Mouse (Mus musculus) bone marrow macrophage, adult 2 months (primary cell): ENCODE measurements around the gene Glrx. TPM values are rescaled to one million over a fixed set of nuclear protein-coding genes. Genes with fewer than 3 reads are reported as not detected.

Source experiments
- H3K27ac ChIP-seq: 2 replicates; pipeline ENCODE4 v1.5.1; 2012; ENCODE audit warnings: low read depth, low read length; ENCODE audit not compliant: insufficient read depth
- H3K4me1 ChIP-seq: 2 replicates; pipeline ENCODE4 v1.6.1; 2012; ENCODE audit warnings: low read length; ENCODE audit not compliant: control insufficient read depth, insufficient read depth
- H3K4me3 ChIP-seq: 2 replicates; pipeline ENCODE4 v1.5.1; 2012; ENCODE audit warnings: mild to moderate bottlenecking, low read length, moderate library complexity; ENCODE audit not compliant: insufficient read depth
- CTCF ChIP-seq: IDR thresholded peaks from 2 replicates; pipeline ENCODE4 v1.5.1; 2012; ENCODE audit warnings: low read depth, mild to moderate bottlenecking, low read length, moderate library complexity
- POLR2A ChIP-seq: IDR thresholded peaks from 2 replicates; pipeline ENCODE4 v1.6.1; 2012; ENCODE audit warnings: mild to moderate bottlenecking, low read depth, low read length, borderline replicate concordance
- polyA plus RNA-seq: library from polyadenylated mRNA; stranded (reverse); fragments of >200 nt; gene quantifications from 2 replicates; pipeline ENCODE4 v1.2.4, GENCODE M21; 2012; ENCODE audit not compliant: missing spikeins, insufficient read depth, insufficient read length

Gene Glrx
- polyA plus RNA-seq, 1 experiment = 121 TPM

DNA sequence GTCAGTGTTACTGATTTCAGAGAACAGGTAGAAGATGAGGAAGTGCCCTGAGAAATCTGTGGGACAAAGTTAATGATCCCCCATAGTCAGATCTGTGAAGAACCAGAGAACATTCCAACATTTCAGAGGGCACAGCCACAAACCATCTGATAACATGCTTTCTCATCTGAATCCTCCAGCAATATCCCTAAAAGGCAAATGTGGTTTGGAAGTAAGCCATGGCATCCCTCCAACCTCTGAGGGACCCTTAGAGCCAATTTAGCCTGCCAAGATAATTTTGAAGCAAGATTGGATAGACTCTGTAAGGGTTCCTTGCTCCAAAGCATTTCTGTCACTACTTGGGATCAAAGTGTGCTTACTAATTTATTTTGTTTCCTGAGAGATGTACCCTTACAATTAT lies 6.2 kb upstream of the Glrx start:
- Histone ChIP-seq H3K4me3 (no peak overlapping the region), H3K27ac (no peak overlapping the region), H3K4me1 (no peaks in the 10 kb centered on the region)
- TF ChIP-seq CTCF = no peak
- TF ChIP-seq POLR2A = no peak

DNA sequence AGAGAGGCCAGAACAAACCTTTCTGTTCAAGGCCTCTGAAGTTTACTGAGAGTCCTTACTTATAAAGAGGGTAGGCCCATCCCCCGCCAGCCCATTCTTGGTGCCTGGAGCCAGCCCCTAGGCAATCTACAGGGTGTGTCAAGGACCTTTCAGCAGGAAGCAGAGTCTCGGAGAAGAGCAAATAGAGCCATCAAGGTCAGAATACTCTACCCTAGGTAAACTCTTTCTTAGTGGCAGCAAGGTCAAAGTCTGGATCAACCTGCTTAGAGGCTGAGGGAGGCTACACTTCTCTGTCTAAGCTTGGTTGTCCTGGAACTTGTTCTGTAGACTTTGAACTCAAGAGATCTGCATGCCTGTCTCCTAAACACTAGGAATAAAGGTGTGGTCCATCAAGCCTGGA lies 4.2 kb upstream of the Glrx start:
- Histone ChIP-seq H3K4me3 (no peak overlapping the region), H3K4me1 (peaks cover 4% of the 10 kb centered on the region), H3K27ac (no peak overlapping the region)
- TF ChIP-seq CTCF (no peak), POLR2A (no peak)

DNA sequence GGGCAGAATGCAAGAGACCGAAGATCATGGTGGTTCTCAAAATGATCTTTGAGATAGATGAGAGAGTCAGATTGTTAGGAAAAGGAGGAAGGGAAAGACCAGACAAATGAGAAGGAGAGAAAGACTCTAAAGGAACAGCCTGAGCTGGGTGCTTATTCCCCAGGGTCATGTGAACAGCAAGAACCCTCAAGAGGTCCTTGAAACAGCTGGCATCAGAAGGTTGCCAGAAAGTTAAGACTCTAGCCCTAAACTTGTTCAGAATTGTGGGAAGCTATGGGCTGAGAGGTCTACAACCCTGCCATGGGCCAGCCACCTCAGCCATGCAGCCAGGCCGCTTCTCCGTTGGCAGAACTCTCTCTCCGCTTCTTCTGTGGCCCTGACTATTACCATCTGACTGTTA lies 1.2 kb upstream of the Glrx start:
- TF ChIP-seq CTCF = no peak
- no peak for TF ChIP-seq POLR2A
- no peak overlapping the region for H3K4me3 ChIP-seq
- peaks cover 20% of the 10 kb centered on the region for H3K4me1 ChIP-seq
- H3K27ac ChIP-seq = no peak overlapping the region

DNA sequence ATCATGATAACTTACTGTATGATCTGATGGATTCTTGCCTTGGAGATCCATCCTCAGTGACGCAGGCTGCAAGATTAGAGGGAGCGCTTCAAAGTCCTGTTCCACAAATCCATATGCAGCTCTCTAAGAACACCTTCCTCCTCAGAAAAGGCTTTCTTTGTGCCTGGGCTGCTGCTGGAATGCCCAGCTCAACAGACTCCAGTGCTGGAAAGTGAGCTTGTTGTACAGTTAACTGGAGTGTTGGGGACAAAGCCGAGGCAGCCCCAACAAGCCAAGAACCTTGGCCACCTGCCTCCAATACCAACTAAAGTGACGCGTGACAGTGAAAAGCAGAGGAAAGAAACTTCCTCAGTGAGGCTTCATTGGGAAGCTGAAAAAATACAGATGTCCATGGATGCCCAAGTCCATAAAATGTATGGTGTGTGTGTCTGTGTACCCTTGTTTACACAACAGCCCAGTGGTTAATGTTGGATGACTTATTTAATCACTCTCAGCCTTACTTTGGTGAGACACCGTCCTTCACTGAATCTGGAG lies 1.2 kb downstream of the Glrx start:
- TF ChIP-seq CTCF (no peak), POLR2A (no peak)
- Histone ChIP-seq H3K4me3 (peak overlapping the region; percentile 62), H3K4me1 (peaks cover 39% of the 10 kb centered on the region), H3K27ac (no peak overlapping the region)

DNA sequence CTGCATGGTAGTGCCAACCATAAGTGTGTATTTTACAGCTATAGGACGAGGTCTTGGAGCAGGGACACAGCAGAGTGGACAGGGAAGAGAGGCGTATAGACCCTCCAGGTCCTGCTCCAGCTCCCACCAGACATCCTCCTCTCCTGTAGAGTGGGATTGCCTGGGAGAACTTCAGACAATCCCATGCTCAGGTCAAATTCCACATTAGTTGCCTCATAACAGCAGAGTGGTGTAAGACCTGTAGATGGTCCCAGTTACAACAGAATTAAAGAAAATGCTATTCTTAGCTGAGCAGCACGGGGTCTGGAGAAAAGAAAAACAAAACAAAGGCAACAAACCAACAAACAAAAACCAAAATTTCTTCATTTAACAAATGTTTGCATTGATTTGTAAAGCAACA lies 2.3 kb downstream of the Glrx start:
- Histone ChIP-seq H3K4me1 (peaks cover 44% of the 10 kb centered on the region), H3K27ac (no peak overlapping the region), H3K4me3 (no peak overlapping the region)
- TF ChIP-seq CTCF = no peak

DNA sequence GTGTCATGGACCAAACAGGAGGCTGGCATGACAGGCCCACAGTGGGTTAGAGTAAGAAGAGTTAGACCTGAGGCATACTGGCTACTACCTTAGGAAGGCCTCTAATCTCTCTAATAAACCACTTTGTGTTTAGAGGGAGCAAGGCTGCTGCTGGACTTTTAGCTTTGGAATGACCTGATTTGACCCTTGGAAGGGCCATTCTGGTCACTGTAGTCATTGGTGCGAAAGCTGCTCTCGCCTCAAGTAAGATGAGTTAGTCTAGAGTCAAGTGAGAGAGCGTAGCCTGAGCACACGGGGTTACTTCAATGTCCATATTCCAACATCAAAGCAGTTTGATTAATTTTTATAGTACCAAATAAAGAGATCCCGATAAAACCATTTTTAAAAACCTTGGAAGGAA lies 3.7 kb downstream of the Glrx start:
- TF ChIP-seq CTCF (no peak), POLR2A (no peak)
- Histone ChIP-seq H3K4me3 (no peak overlapping the region), H3K27ac (no peak overlapping the region), H3K4me1 (peaks cover 44% of the 10 kb centered on the region)

DNA sequence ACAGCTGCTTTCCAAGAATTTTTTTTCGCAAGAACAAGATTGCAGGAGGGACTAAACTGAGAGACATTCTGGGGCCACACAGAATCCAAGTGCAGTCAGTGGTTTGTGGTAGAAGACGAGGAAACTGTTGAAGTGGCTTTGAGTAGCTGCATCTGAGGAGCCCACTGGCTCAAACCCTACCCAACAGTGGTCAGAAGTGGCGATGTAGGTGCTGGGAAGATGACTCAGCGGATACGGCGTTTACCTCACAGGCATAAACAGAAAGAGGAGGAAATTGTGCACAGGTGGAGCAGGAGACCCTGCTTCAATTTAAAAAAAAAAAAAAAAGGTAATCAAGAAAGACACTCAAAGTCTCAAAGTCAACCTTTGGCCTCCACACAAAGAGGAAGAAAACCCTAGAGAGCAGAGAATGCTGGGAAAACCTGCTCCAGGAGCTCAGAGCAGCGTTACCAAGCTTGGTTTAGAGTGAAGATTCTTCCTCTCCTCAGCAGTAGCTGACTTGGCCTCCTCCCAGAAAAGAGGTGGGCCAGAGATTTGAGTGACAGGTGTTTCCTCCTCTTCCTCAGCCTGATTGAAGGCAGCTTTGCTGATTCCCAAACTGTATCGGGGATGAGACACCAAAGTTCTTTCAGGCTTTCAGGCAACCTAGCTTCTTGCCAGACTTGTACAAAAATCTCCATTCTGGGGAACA lies 4.5 kb downstream of the Glrx start:
- Histone ChIP-seq H3K27ac (peak overlapping the region; percentile 32), H3K4me1 (peaks cover 44% of the 10 kb centered on the region), H3K4me3 (no peak overlapping the region)
- TF ChIP-seq POLR2A = no peak
- TF ChIP-seq CTCF = no peak

DNA sequence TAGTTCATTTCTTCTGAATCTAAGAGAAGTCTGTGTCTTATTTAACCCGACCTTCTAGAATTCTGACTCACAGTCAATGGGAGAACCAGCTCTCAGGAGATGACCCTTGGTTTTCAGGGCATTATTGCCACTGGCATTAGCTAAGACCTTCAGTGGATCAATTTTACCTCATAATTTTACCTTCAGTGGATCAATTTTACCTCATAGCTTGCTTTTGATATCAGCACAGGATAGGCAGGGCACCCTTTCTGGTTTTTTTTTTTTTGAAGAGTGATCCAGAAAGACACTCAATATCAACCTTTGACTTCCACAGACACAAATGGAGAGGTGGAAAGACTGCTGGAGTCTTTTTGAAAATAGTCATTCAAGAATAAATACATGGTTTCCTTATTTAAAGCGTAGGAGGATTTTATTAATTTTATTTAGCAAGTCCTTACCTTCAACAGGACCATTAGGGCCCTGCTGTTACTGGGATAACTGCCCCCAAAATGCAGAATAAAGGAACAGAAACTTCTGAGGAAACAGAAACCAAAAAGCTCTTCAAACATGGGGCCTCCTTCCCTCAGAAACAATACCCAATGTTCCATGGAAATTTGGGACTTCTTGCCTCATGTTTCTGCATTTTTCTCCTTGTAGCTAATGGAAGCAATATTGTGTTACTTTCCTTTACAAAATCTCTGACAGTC lies 5.3 kb downstream of the Glrx start:
- no peak overlapping the region for H3K4me3 ChIP-seq
- TF ChIP-seq CTCF (no peak), POLR2A (no peak)
- H3K27ac ChIP-seq = peak overlapping the region; percentile 76
- peaks cover 41% of the 10 kb centered on the region for H3K4me1 ChIP-seq

DNA sequence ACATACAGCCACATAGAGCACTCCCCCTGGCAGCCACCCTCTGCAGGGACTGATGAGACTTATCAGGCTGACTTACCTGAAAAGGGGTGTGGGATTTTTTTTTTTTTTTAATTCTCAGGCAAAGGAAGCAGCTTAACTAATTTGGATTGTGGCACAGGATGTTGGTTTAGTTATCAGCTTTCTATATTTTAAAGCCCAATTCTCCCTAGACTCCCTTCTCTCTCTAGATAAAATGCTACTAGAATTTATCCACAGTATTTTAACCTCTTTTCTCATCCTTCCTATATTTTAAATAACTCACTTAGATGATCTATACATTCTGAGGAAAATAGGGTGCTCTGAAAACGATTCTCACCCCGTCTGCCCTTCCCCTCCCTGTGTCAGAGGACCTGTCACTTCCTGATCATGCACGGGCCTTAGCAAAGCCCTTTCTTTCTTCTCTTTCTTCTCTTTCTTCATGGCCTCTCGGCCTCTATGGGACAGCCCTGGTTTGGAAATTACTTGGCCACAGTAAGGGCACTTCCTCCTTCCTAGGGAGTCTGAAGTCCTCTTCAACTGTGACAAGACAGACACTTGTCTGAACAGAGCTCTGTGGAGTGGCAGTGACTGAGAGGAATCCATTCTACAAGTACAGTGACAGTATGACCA lies 6.0 kb downstream of the Glrx start:
- no peak for TF ChIP-seq POLR2A
- TF ChIP-seq CTCF = no peak
- Histone ChIP-seq H3K4me3 (no peak overlapping the region), H3K4me1 (peaks cover 41% of the 10 kb centered on the region), H3K27ac (peak overlapping the region; percentile 76)

DNA sequence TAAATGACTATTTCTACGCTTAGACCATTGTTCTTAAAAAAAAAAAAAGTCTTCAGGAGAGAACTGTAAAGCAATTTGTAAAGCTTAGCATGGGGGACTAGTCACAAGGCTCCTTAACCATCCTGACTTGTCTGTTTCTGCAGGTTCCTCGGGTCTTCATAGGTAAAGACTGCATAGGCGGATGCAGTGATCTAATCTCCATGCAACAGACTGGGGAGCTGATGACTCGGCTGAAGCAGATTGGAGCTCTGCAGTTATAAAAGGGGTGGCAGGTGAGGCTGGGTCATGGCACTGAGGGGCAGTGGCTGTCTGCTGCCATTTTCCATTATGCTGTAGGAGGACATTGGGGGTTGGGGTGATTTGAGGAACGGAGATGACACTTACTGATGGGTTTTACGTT lies 7.4 kb downstream of the Glrx start:
- Histone ChIP-seq H3K4me3 (no peak overlapping the region), H3K4me1 (peaks cover 34% of the 10 kb centered on the region), H3K27ac (no peak overlapping the region)
- TF ChIP-seq CTCF (no peak), POLR2A (no peak)
